Mouse (Mus musculus) MEL (cell line): ENCODE results near the gene Dnajb11.

Experiments used
- CHD1 ChIP-seq: IDR thresholded peaks from 2 replicates; pipeline ENCODE4 v1.6.1; 2012; ENCODE audit warnings: low read depth, mild to moderate bottlenecking, inconsistent platforms, low read length, improper control_type of control experiment
- CHD2 ChIP-seq: IDR thresholded peaks from 2 replicates; pipeline ENCODE4 v1.6.1; 2011; ENCODE audit warnings: low read length, improper control_type of control experiment
- CTCF ChIP-seq, 3 experiments: IDR thresholded peaks in 2 of 3; conservative IDR thresholded peaks in 1 of 3; 2 replicates each; pipeline ENCODE4 v1.5.1; 2011 to 2012; ENCODE audit warnings: low read length in 3 of 3, low read depth in 2 of 3, mild to moderate bottlenecking in 2 of 3, improper control_type of control experiment in 1 of 3, inconsistent platforms in 1 of 3, mixed read lengths in 1 of 3, moderate library complexity in 1 of 3; ENCODE audit not compliant: control insufficient read depth in 1 of 3, insufficient read depth in 1 of 3, poor library complexity in 1 of 3, severe bottlenecking in 1 of 3
- E2F4 ChIP-seq: IDR thresholded peaks from 2 replicates; pipeline ENCODE4 v1.6.1; 2011; ENCODE audit warnings: low read depth, low read length, improper control_type of control experiment, borderline replicate concordance
- ELF1 ChIP-seq: IDR thresholded peaks from 2 replicates; pipeline ENCODE4 v1.6.1; 2014; ENCODE audit warnings: low read depth, mild to moderate bottlenecking, inconsistent platforms, low read length, improper control_type of control experiment, moderate library complexity
- EP300 ChIP-seq, 2 experiments: IDR thresholded peaks; 2 replicates each; pipeline ENCODE4 v1.6.1; 2011; ENCODE audit warnings: improper control_type of control experiment in 2 of 2, low read length in 2 of 2, low read depth in 1 of 2, mild to moderate bottlenecking in 1 of 2
- JUND ChIP-seq: IDR thresholded peaks from 2 replicates; pipeline ENCODE4 v1.6.1; 2011; ENCODE audit warnings: low read depth, mild to moderate bottlenecking, improper control_type of control experiment, low read length
- MAFK ChIP-seq: IDR thresholded peaks from 2 replicates; pipeline ENCODE4 v1.6.1; 2011; ENCODE audit warnings: low read depth, mild to moderate bottlenecking, low read length, improper control_type of control experiment, borderline replicate concordance
- POLR2A ChIP-seq, 2 experiments: IDR thresholded peaks; 2 replicates each; pipeline ENCODE4 v1.6.1; 2011 to 2012; ENCODE audit warnings: low read length in 2 of 2, mild to moderate bottlenecking in 2 of 2, control low read depth in 1 of 2, improper control_type of control experiment in 1 of 2, low read depth in 1 of 2, moderate library complexity in 1 of 2; ENCODE audit not compliant: control insufficient read depth in 1 of 2, insufficient read depth in 1 of 2, poor library complexity in 1 of 2
- POLR2AphosphoS2 ChIP-seq: IDR thresholded peaks from 2 replicates; pipeline ENCODE4 v1.6.1; 2011; ENCODE audit warnings: low read length, improper control_type of control experiment
- RCOR1 ChIP-seq: IDR thresholded peaks from 2 replicates; pipeline ENCODE4 v1.6.1; 2012; ENCODE audit warnings: low read depth, mild to moderate bottlenecking, inconsistent platforms, low read length, improper control_type of control experiment
- TAL1 ChIP-seq: IDR thresholded peaks from 2 replicates; pipeline ENCODE4 v1.6.1; 2012; ENCODE audit warnings: mild to moderate bottlenecking, inconsistent platforms, low read length, moderate library complexity, mixed read lengths
- TCF12 ChIP-seq: IDR thresholded peaks from 2 replicates; pipeline ENCODE4 v1.6.1; 2014; ENCODE audit warnings: low read depth, mild to moderate bottlenecking, inconsistent platforms, low read length, improper control_type of control experiment, moderate library complexity
- ZNF384 ChIP-seq: IDR thresholded peaks from 2 replicates; pipeline ENCODE4 v1.6.1; 2012; ENCODE audit warnings: low read depth, mild to moderate bottlenecking, inconsistent platforms, low read length, improper control_type of control experiment

- TF ChIP-seq POLR2A (IDR thresholded peaks at IDR 0.05; ENCODE audit: control insufficient read depth in 1 of 2, insufficient read depth in 1 of 2, low read depth in 1 of 2, low read length in 2 of 2, poor library complexity in 1 of 2): no peak
- TF ChIP-seq ELF1: no peak
- TF ChIP-seq ZNF384: no peak
- no peak for TF ChIP-seq CTCF (IDR thresholded peaks at IDR 0.05 in 2 of 3, conservative IDR thresholded peaks at IDR 0.05 in 1 of 3; ENCODE audit: control insufficient read depth in 1 of 3, insufficient read depth in 1 of 3, low read depth in 2 of 3, low read length in 3 of 3, poor library complexity in 1 of 3, severe bottlenecking in 1 of 3)
- no peak for TF ChIP-seq CHD1
- no peak for TF ChIP-seq CHD2
- no peak for TF ChIP-seq EP300 (IDR thresholded peaks at IDR 0.05; ENCODE audit: low read depth in 1 of 2, low read length in 2 of 2)
- no peak for TF ChIP-seq MAFK
- TF ChIP-seq TAL1: no peak
- TF ChIP-seq RCOR1: no peak
- no peak for TF ChIP-seq POLR2AphosphoS2
- TF ChIP-seq E2F4: no peak
- TF ChIP-seq JUND: no peak
- no peak for TF ChIP-seq TCF12
These were observed 18.3 kb upstream of the Dnajb11 start for GRCm38 (mm10) chr16:22839146-22839857.
